Mouse (Mus musculus): Measurements from ENCODE around the gene Fdxacb1.
A peak's percentile ranks its signal among the peaks of the same experiment; 100 is the strongest.

The Fdxacb1 gene

DNA sequence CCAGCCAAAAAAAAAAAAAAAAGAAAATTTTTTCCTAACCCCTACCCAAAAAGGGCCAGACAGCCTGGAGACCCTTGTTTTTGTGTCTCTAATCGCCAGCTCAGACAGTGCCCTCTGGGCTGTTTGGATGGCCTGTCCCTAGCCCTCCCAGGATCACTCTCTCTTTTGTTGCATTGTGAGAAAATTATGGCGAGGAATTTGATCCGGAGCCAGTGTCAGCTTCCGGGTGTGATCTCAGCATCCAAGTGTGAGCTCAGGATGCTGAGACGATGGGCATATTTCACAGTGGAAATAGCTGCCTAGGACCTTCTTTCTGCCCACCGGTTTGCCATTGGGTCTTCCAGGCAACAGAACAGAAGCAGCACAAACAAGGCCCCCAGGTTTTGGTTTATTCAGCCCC, 17.3 kb upstream of the Fdxacb1 start:
- no peak for DNase-seq (ENCODE audit: low spot score)

GRCm38 (mm10) chr9:50751323-50751722, 16.7 kb upstream of the Fdxacb1 start, which contains the start of gene Cryab:
TSS of gene Cryab (plus strand) at chr9:50751325.
- DNase-seq (ENCODE audit: low spot score), result no peak

DNA sequence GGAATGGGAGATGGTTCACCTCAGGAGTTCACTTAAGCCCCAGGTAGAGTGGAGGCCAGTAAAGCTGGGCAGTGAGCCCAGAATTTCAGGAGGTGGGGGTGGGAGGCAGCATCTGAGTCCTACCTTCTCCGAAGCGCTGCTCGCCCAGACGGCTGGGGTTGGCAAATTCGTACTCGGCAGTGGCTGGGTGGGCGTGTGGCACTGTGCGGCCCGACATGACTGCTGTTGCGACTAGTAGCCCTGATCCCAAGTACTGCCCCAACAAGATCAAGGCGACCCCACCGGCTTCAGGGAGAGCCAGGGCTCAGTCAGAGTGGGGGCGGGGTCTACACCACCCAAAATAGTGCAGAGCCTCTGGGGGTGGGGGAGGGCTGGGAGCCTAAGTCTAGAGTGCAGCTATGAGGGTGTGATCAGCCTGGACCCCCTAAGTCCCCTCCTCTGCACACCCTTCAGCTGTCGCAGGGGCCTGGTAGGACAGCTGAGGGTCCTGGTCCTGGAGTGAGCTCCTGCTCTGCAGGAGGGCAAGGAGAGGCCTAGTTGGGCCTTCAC, 15.9 kb upstream of the Fdxacb1 start, which contains the start of gene Hspb2:
Hspb2 (minus strand) TSS at position 301 of the 549 bp plus-strand sequence.
- DNase-seq (ENCODE audit: low spot score), result peak; percentile 72

- DNase-seq (ENCODE audit: low spot score), result peak; percentile 79
These were observed 15.0 kb upstream of the Fdxacb1 start for GRCm38 (mm10) chr9:50752784-50753615.

GRCm38 (mm10) chr9:50753947-50754346, 14.1 kb upstream of the Fdxacb1 start:
- DNase-seq (ENCODE audit: low spot score), result no peak

GRCm38 (mm10) chr9:50756711-50757110, 11.3 kb upstream of the Fdxacb1 start:
- DNase-seq (ENCODE audit: low spot score), result no peak

DNA sequence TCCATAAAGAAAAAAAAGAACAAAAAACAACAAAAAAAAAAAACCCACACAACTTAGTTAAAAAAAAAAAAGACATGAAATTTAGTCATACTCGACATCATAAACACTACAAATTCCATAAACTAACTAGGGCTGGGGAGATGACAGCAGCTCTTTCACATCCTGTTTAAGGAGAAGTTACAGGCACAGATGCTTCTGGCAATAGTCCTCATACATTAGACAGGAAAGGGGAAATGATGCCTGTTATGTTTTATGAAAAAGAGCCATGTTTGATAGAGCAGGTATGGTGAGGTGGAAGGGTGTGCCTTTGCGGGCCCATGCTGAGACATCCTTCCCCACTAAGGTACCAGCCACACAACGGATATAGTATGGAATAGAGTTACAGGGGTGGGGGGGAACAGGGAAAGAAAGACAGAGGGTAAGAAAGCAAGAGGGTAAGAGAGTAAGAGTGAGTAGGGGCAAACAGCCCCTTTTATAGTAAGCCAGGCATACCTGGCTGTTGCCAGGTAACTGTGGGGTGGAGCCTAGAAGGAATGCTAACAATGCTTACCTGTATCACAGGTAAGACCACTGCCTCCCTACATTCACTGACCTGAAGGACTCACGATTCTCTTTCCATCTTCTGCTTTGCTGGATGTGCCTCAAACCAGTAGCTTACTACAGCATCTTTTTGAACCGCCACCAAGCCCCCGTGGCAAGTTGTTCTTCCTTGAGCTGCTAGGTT, 6.4 kb upstream of the Fdxacb1 start:
- no peak for DNase-seq (ENCODE audit: low spot score)

- peak; percentile 49 for DNase-seq (ENCODE audit: low spot score)
These were observed 4.7 kb upstream of the Fdxacb1 start for GRCm38 (mm10) chr9:50763331-50763730.

- no peak for DNase-seq (ENCODE audit: low spot score)
These were observed 417 bp upstream of the Fdxacb1 start for GRCm38 (mm10) chr9:50767531-50768106.

DNA sequence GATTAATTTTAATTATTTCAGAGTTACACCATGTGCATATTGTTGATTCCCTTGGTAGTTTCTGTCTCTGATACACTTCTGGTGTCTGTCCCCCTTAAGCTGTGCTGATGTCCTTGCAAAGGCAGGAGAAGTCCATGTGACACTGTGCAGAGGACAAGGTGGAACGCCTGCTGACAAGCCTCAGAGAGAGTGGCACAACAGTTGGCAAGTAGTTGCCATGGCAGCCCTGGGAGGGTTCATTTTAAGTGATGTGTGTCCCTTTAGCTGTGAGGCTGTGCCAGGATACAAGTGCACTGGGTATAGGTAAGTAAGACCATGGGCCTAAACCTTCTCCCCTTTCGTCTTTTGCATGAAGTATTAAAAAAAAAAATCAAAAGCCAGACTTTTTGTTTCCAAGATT, 2.0 kb downstream of the Fdxacb1 start:
- no peak for DNase-seq (ENCODE audit: low spot score)

DNA sequence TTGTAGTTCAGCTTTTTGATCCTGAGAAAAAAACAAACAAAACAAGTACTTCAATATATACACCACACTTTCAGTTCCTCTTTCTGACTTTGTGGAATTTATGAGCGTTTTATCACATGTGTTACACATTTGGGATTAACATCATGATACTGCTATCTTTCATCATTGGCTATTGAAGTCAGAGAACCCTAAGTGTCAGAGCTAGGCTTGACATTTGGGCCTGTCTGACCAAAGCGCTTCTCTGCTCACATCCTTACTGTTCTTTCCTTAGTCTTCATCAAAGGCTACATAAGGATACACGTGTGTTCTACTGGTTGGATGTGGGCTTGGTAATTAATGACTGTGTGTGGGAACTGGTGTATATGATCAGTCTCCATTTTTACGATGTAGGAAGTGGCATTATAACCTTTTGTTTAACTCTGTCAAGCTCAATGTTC, 6.0 kb downstream of the Fdxacb1 start:
- no peak for DNase-seq (ENCODE audit: low spot score)

DNA sequence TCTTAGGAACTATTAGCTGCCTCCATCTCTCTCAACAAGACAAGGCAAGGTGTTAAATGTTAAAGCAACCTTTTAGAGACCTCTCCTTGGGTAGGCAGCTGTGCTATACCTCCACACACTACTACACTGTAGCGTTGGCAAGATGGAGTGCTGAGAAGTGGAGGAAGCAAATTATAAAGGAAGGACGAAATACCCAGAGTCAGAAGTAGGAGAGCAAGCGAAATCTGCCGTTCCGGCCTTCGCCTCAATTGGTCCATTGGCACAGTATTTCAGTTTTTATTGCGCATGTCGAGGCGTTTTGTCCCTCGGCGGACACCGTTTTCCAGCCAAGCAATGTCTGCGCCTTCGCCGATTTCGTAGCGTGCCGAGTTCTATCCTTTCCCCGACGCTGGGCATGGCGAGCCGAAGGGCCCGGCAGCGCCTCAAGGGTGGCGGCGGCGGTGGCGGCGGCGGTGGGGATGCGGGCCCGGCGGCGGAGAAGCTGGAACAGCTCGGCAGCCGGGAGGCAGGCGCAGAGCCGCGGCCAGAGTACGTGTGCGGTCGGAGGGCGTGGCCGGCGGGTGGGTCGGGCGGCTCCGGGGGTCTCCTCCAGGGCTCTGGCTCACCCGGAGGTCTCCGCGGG, 7.1 kb downstream of the Fdxacb1 start, which contains the start of the genes Alg9 and 1110032A03Rik:
Alg9 (plus strand) TSS at position 29 of the 622 bp plus-strand sequence.
1110032A03Rik (minus strand) TSS at position 530 of the 622 bp plus-strand sequence.
- DNase-seq (ENCODE audit: low spot score), result peak; percentile 94

DNA sequence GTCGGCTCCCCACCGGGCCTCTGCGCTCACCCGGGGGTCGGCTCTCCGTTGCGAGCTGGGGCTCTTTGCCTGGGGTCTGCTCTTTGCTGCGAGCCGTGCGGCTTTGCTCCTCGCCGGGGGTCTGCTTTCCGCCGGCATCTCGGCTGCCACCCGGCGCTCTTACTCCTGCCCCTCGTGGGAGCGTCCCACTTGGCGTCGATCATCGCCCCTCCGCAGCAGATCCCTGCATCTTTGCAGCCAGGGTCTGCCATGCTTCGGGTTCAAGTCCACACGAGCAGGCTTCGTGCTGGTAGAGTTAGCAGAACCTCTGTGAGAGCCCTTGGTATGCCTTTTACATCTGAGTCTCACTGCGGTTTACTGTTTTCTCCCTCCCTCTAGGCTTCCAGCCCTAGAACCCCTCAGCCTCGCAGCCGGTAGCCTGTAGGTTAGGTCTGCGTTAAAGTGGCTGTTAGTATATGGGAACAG, 7.7 kb downstream of the Fdxacb1 start:
- DNase-seq (ENCODE audit: low spot score), result no peak

GRCm38 (mm10) chr9:50776162-50776760, 8.2 kb downstream of the Fdxacb1 start:
- no peak for DNase-seq (ENCODE audit: low spot score)

GRCm38 (mm10) chr9:50782155-50782554, 14.1 kb downstream of the Fdxacb1 start:
- DNase-seq (ENCODE audit: low spot score), result peak; percentile 59

DNA sequence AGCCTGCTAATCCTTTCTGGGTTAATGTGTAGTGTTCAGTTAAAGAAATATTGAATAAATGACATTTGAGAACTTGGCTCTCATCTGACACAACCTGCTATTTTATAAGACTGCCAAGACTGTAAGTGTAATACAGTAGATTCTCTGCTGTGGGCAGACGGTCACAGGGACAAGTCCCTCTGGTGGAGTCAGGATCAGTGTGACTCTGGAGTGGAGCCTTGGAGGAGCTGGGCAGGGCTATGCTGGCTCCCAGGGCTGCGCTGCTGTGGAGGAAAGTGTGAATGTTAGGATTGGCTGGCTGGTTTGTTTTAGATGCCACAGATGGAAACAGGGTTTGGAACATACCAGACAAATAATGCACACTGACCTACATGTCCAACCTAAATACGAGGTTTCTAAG, 27.2 kb downstream of the Fdxacb1 start:
- DNase-seq (ENCODE audit: low spot score), result no peak

GRCm38 (mm10) chr9:50796776-50797175, 28.7 kb downstream of the Fdxacb1 start:
- no peak for DNase-seq (ENCODE audit: low spot score)

DNA sequence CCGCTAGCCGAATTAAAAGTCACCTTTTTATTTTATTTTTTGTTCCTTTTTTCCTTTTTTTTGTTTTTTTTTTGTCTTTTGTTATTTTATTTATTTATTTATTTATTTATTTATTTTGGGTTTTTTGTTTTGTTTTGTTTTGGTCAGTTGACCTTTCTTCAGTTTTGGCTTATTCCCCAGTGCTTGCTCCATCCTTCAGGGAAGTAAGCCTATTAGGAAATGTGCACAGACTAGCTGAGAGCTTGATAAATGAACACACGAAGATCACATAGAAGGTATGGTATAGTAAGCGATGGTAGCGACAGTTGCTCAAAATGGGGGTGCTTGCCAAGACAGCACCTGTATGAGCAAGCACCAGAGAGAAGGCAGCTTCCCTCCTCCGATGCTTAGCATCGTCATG, 29.6 kb downstream of the Fdxacb1 start:
- DNase-seq (ENCODE audit: low spot score), result no peak

DNA sequence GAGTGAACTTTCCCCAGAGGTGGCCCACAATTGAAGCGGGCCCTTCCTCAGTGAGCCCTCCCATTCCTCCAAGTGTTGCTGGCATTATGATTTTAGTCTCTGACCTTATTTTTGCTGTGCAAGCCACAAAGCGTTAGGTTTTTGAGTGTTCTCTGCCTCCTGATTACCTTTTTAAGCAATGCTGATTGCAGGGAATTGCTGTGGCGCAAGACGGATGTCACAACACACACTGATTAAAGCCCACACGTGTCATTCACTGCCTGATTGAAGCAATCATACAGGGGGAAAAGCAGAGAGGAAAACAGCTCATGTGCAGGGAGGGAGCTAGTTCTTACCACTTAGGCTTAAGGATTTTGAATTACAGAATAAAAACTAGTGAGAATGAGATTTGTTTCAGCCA, 30.3 kb downstream of the Fdxacb1 start:
- no peak for DNase-seq (ENCODE audit: low spot score)

DNA sequence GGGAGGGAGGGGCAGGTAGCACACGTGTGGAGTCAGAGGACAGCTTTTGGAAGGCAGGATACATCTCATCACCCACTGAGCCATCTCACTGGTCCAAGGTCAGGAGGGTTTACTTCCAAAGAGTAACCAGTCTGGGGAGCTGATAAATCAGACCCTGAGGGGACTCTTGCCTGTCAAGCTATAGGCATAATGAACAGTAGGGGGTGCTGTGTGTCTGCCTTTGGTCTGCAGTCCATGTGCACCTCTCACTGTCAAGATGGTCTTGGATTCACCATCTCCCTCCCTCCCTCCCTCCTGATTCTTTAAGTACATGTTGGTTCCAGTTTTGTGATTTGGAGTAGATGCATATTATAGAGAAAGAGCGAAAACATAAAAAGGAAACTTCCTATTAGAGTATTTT, 32.9 kb downstream of the Fdxacb1 start:
- no peak for DNase-seq (ENCODE audit: low spot score)

GRCm38 (mm10) chr9:50803055-50803671, 35.1 kb downstream of the Fdxacb1 start:
- DNase-seq (ENCODE audit: low spot score), result no peak

Measured in testis, postnatal 10 days (tissue).